Mouse (Mus musculus): ENCODE measurements around the gene Mepce.
A peak's percentile ranks its signal among the peaks of the same experiment; 100 is the strongest.
"Not testable (repeated sequence)": the region's sequence is repeated elsewhere in the genome, so short reads cannot be mapped to it uniquely, and the experiment has no call there.

Mepce gene

DNA sequence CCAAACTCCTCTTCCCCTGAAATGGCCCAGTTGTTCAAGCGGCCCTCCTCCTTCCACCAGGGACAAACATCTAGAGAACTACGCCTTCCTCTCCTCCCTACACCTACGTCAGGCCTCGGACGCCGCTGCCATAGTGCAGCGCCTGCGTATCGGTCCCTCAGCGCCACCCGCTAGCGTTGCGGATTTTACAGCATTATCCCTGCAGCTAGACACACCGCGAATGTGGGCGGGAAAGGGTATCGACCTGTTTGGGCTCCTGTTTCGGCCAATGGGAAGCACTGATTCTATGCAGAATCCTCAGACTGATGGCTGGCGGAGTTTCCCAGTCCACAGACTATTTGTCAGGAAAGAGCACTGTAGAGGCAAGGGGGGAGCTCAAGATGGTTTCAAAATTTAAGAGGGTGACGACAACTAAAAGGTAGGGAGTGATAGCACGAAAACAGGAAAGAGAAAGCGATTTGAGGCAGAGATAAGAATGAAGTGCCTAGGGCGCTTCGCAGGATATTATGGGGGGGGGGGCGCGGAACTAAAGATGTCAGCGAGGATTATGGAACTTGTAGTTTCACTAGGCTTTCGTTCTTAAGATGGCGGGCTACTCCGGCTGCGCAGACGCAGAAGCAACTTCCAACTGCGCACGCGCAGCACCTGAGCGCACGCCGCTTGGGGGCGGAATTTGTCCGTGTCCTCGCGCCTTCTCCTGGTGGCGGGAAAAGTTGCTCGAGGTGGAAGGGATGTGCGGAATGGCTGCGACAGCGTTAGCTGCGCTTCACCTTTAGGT is at the start of gene Mepce, which contains the start of gene Zcwpw1:
Gene Mepce, minus strand, starts transcription at position 505 of the 778 bp plus-strand sequence.
Gene Zcwpw1, plus strand, starts transcription at position 648 of the 778 bp plus-strand sequence.
- DNase-seq: peak; percentile 97

GRCm38 (mm10) chr5:137837110-137837509 is 49.7 kb upstream of the Mepce start:
- not testable (repeated sequence) for DNase-seq

DNA sequence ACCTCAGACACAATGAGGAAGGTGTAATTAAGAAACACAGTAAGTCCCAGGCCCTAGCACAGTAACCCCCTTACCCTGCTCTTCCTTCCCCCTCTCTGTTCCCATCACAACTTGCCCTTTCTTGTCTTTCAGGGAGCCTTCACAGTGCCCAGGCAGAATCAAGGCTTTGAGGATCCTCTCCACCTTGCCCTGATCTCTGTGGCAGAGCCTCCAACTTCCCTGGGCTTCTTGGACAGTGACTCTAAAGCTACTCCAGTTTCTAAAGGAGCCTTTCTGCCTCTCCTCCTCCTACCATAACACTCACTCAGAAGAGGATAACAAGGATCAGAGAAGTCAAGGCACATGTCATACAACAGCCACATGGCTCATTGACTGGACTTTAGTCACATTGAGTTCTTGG is 49.2 kb upstream of the Mepce start:
- no peak for DNase-seq

DNA sequence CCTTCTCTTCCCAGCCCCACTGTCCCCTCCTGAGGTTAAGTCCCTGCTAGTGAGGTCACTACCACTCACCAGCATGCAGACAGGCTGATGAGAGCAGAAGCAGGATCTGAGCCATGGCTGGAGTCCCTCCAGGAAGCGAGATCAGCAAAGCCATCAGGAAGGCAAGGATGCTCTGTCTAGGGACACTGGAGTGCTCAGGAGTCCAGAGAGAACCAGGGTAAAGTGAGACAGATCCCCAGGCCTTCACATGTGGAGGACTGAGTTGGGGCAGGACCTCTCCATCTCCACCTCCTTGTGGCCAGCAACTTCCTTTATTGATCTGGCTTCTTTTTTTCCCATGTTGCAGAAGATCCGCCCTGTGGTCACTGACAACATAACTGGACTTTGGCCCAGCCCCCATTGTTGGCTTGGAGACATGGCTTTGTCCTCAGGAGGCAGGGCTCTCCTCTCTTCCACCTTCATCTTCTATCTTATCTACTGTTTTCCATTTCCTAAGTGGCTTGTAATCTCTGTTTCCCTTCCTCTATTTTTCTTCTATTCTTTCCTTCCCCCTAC is 48.6 kb upstream of the Mepce start, which contains the start of gene Pilra:
Gene Pilra, minus strand, starts transcription at position 316 of the 555 bp plus-strand sequence.
- not testable (repeated sequence) for DNase-seq

GRCm38 (mm10) chr5:137833500-137833899 is 46.0 kb upstream of the Mepce start:
- no peak for DNase-seq

- no peak for DNase-seq
Observed at GRCm38 (mm10) chr5:137831506-137831905, 44.1 kb upstream of the Mepce start.

- no peak for DNase-seq
Observed at GRCm38 (mm10) chr5:137831106-137831505, 43.7 kb upstream of the Mepce start.

DNA sequence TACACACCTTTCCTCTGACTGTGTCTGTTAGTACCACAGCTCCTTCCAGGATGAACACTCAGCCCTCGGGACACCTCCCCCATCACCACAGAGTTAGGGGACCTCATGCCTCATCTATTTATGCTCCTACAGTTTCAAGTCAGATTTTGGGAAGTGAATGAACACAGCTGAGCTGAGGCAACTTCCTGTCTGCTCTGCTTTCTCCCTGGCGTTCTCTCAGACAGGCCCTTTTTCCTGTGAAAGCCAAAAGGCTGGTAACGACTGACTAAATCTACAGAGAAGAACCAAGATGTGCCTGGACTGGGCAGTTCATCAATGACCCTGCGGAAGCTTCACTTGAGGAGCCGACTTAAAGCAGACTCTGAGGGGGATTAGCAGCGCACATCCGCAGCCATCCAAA is 42.8 kb upstream of the Mepce start:
- DNase-seq: no peak

DNA sequence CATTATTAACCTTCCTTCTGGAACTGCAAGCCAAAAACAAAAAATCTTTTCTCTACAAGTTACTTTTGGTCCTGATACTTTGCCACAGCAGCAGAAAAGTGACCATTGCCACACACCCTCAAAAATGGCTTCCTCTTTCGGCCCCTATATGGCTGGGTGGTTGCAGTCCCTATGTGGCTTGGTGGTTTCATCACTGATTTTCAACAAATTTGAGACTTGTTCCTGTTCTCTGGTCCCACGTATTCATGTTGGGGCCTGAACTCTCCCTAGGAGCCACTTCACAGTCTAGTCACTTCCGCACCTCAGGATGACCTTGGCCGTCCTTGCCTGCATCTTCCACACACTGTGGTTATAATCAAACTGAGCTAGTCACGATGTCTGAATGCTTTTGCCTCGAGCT is 41.2 kb upstream of the Mepce start:
- no peak for DNase-seq

DNA sequence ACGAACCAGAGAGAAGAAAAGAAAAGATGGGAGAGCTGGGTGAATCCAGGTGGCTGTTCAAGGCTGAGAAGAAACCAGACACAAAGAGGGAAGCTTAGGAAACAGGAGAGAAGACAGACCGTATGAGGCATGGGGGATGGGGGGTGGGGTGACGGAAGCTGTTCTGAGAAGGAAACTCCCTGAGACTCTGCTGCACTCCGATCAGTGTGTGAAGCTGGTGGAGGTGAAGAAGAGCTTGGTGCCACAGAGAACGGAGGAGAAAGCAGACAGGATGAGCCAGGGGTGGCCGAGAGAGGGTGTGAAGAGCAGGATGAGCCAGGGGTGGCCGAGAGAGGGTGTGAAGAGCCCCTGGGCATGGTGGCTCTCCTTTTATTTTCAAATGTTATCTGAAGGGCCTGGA is 39.0 kb upstream of the Mepce start:
- no peak for DNase-seq

GRCm38 (mm10) chr5:137825971-137826370 is 38.5 kb upstream of the Mepce start:
- DNase-seq: no peak

GRCm38 (mm10) chr5:137825030-137825429 is 37.6 kb upstream of the Mepce start:
- no peak for DNase-seq

DNA sequence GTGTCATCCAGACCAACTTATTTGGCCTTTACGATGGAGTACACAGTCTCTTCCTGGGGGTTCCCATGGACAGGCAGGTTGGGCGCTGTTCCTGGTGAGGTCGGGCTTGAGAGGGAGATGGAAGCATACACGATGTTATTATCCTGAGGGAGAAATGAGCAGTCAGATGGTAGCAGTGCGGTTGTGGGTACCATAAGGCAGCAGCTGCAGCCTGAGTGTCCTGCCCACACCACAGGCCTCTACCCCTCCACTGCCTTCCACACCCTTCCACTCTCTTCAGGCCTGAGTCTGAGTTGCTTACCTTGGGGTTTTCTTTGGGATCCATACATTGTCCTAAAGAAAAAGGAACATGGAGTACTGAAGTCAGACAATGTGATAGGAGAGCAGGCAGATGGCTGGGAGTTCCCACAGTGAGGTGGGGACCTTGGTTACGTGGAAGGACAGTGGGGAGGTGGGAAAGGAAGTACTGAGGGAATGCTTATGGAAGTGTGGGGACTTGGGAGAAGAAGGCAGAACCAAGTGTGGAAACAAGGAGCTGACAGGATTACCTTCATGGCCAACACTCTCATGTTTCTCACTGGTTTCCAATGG is 36.1 kb upstream of the Mepce start:
- DNase-seq: no peak

GRCm38 (mm10) chr5:137822602-137823001 is 35.1 kb upstream of the Mepce start:
- DNase-seq: no peak

DNA sequence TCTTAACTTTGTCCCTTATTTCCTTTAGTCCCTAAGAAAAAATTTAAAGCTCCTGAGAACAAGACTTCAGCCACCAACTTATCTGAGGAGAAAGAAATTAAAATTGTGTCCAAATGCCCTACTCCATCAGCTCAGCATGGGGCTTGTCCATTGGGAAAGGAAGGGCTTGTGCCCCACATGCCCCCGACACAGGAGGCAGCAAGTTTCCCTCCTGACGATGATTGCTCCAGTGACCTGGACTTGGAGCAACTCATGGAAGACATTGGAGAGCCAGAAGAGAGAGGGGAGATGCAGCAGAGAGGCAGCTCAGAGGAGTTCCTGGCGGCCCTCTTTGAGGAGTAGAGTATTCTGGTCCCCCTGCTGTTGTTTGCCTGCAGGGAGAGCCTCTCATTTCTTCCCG is 34.7 kb upstream of the Mepce start:
- no peak for DNase-seq

DNA sequence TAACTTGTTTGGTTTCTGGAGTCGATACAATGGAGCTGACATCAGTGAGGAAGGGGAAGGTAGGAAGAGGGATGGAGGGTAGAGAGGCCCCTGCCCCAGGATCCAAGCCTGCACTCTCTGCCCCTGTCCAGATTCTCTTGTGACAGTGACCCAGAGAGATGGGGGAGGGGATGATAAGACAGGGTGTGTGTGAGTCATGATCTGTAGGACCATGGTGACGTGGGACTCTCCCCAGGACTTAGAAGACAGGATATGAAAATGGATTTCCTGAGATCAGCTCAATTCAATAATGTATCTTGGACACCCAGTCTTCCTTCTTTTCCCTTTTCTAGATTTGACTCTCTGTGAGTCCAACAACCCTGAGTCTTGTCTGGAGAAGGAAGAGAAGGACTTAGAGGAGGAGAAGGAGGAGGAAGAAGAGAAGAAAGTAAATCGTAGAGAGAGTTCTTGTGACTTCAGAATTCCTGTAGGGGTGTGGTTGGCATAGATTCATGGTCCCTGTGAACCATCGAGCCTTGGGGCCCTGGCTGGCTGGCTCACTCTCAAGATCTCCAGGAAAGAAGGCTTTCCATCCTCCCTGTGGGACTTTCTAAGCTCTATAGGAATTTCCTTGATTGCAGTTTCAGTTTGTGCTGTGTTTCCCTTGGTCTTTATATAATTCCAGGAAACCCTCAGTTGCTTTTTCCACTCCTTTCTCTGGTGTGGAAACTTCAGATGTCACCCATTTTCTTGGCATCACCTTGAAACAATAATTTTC is 30.2 kb upstream of the Mepce start:
- DNase-seq: no peak

DNA sequence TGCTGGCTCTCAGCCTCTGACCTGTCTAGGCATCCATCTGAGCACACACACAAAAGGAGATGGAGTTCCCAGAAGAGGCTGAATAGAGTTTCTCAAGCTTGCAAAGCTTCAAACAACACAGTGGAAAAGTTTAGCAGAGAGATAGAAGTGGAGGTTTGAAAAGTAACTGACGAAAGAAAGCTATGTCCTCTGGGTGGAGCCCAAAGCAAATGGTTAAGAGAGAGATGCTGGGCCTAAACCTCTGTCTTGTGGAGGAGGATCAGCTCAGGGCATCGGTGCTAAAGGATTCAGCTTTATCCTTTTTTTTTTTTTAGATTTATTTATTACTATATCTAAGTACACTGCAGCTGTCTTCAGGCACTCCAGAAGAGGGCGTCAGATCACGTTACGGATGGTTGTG is 20.9 kb upstream of the Mepce start:
- DNase-seq: no peak

- no peak for DNase-seq
Observed at GRCm38 (mm10) chr5:137806158-137806557, 18.7 kb upstream of the Mepce start.

DNA sequence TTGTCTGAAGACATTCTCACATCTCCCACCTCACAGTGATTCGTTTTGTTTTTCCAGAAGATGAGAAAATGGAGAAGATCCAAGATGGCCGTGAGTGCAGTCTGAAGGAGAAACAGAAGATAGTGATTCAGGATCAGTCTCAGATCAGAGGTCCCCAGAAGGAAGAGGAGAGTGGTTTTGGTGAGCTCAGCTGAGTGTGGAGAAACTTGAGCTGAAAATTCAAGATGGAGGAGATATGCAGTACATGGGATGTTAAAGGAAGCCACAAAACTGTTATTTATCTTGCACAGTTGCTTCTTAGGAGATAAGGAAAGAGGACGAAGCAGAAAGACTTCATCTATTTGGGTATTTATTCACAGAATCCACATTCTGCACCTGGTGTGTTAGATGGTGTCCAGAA is 13.5 kb upstream of the Mepce start:
- DNase-seq: no peak

DNA sequence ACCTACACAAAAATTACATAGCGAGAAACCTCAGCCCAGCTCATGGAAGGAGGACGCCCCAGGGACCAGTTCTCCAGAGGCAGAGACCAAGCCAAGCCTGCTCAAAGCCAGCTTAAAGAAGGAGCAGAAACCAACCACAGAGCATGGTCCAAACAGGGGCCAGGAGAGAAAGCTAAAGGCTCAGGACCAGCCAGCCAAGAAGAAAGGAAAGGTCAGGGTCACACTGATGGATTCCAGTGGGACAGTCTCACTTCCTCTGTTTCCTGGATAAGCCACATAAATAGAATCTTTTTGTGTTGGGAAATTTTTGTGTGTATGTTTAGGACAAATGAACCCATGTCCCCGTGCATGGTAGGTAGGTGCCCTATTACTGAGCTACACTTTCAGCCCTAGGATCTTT is 9.2 kb upstream of the Mepce start:
- DNase-seq: no peak

- no peak for DNase-seq
Observed at GRCm38 (mm10) chr5:137791553-137791952, 4.1 kb upstream of the Mepce start.

DNA sequence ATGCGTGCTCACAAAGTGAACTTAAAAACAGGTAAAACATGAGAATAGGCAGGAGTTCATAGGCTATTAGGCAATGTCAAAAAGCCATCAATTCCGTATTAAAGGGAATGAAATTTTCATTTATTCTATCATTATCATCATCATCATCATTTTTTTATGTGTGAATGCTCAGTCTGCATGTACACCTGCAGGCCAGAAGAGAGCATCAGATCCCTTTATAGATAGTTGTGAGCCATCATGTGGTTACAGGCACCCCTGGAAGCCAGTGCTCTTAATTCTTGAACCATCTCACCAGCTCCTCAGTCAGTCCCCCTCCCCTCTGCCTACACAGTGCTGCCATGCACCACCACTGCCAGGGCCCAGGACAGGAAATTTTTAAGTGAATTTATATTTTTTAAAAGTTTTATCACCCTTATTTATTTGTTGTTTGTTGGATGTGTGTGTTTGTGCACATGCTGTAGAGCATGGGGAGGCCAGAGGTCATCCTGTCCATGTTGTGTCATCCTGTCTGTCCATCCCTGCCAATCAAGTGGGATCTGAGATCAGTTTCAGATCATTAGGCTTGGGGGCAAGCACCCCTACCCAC is 1.6 kb upstream of the Mepce start:
- no peak for DNase-seq

DNA sequence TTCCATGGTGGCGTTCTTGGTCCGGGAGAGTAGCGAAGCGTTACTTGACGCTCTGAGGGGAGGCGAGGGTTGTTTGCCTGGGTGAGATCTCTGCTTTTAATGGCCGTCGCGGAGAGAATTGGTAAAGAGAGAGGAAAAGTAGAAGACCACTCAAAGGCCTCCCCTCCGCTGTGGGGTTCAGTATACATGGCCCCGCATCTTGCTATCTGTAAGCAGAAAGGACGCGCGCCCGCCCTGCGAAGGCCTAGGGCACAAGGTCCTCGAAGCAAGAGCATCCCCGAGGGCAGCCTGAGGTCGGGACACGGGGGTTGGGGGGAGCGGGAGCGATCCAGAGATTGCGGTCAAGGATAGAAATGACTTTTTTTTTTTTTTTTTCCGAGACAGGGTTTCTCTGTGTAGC is 716 bp upstream of the Mepce start:
- peak; percentile 32 for DNase-seq

All from right cerebral cortex, postnatal 4 days (tissue).